Mouse (Mus musculus) forebrain, embryonic 12.5 days (tissue): ENCODE measurements around the gene Agk. TPM values are rescaled to one million over a fixed set of nuclear protein-coding genes. Genes with fewer than 3 reads are reported as not detected.

ENCODE experiments used
- ATAC-seq: fragments of 200-750 bp; cut with Nextera tagmentation; 2 replicates; pipeline ENCODE4 v1.8.0; 2017; ENCODE audit warnings: moderate TSS enrichment; ENCODE audit not compliant: low FRiP score
- H3K27ac ChIP-seq: fragments of 300-500 bp; sonication (generic); 2 replicates; pipeline ENCODE4 v1.5.1; 2016; ENCODE audit warnings: mild to moderate bottlenecking
- H3K27me3 ChIP-seq: fragments of 300-500 bp; sonication (generic); 2 replicates; pipeline ENCODE4 v1.6.1; 2016; ENCODE audit warnings: mild to moderate bottlenecking
- H3K36me3 ChIP-seq: fragments of 300-500 bp; sonication (generic); replicated peaks from 2 replicates; pipeline ENCODE4 v1.6.1; 2016; ENCODE audit warnings: mild to moderate bottlenecking
- H3K4me1 ChIP-seq: fragments of 300-500 bp; sonication (generic); 2 replicates; pipeline ENCODE4 v1.6.1; 2016
- H3K4me2 ChIP-seq: fragments of 300-500 bp; sonication (generic); 2 replicates; pipeline ENCODE4 v1.6.1; 2016; ENCODE audit warnings: mild to moderate bottlenecking, moderate library complexity
- H3K4me3 ChIP-seq: fragments of 300-500 bp; sonication (generic); replicated peaks from 2 replicates; pipeline ENCODE4 v1.5.1; 2016; ENCODE audit warnings: mild to moderate bottlenecking
- H3K9ac ChIP-seq: fragments of 300-500 bp; sonication (generic); 2 replicates; pipeline ENCODE4 v1.6.1; 2016; ENCODE audit warnings: mild to moderate bottlenecking
- H3K9me3 ChIP-seq: fragments of 300-500 bp; sonication (generic); 2 replicates; pipeline ENCODE4 v1.6.1; 2016
- WGBS: fragments of 180-500 bp; shearing (Covaris S2); methylation state at CpG from one replicate; pipeline ENCODE4 v1.1.7; 2016; 5-methylcytosine and 5-hydroxymethylcytosine counted together
- polyA plus RNA-seq: library from polyadenylated mRNA; unstranded; fragments of >200 nt; fragmentation: Nextera tagmentation; extraction: Ambion mirVana; gene quantifications from 2 replicates; pipeline ENCODE4 v1.2.1, GENCODE M21; 2016

Gene Agk
- polyA plus RNA-seq, 1 experiment from 2014 or later = 44.1 TPM

DNA sequence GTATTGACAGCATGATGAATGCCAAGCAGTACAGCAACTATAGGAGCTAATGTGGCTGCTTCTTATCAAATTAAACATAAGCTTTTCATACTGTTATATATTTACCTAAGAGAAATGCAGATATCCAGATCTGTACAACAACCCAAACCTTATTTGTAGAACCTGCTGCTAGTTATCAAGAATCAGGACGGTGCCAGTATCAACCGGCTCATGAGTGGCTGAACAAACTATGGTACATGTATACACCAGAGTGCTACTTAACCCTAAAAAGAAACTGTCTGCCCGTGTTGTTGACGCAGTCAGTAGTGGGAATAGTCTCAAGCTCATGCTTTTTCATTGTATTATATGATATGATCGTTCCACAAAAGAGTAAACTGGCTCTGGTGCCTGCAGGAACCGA is 46.1 kb downstream of the Agk start:
- no peaks in the 10 kb centered on the region for H3K9me3 ChIP-seq
- no peaks in the 10 kb centered on the region for H3K4me1 ChIP-seq
- no peak for ATAC-seq
- 94% methylated on average over 6 of the region's 6 CpGs for WGBS
- peaks cover 12% of the 10 kb centered on the region; the same call in 1 of the 2 replicates for H3K36me3 ChIP-seq
- no peaks in the 10 kb centered on the region for H3K27me3 ChIP-seq
- no peak overlapping the region for H3K9ac ChIP-seq
- no peak overlapping the region for H3K4me2 ChIP-seq
- no peak overlapping the region for H3K27ac ChIP-seq
- no peak overlapping the region for H3K4me3 ChIP-seq

DNA sequence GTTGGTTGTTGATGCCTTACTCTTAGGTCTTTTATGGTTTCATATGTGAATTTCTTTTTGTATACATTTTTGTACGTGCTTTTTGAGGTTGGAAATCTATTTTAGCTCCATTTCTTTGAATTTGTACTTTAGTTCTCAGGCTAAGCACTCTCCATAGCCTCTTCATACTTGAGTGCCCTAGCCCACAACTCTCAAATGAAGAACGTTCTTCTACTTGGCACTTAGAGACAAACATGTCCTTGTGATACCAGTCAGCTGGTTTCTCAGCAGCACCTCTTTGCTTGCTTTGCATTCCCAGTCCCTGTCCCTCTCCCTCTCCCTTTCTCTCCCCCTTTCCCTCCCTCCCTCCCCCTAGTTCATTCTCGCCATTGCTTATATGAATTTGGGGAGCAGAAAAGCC is 55.2 kb downstream of the Agk start:
- 82% methylated on average over 3 of the region's 3 CpGs for WGBS
- no peaks in the 10 kb centered on the region for H3K27me3 ChIP-seq
- H3K4me1 ChIP-seq = no peaks in the 10 kb centered on the region
- peaks cover 18% of the 10 kb centered on the region for H3K36me3 ChIP-seq
- H3K27ac ChIP-seq = no peak overlapping the region
- H3K9me3 ChIP-seq = no peaks in the 10 kb centered on the region
- ATAC-seq = no peak
- no peak overlapping the region for H3K9ac ChIP-seq
- H3K4me3 ChIP-seq = no peak overlapping the region
- no peak overlapping the region for H3K4me2 ChIP-seq

DNA sequence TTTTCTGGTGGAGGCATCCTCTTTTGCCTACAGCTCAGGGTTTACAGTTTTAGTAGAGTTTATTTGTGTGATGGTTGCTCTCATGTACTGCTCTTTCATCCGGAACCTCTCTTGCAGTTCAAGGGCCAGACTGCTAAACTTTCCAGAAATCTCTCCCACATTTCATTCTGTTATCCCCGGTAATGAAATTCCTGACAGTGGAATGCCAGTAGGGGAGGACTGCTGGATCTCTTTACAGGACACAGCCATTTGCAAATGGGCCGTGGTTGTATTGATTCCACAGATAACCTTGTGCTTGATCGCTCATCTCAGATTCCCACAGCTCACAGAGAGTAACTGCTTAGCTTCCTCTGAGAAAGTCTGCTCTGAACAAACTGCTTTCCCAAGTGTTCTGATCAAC is 56.9 kb downstream of the Agk start:
- Histone ChIP-seq H3K4me3 (no peak overlapping the region), H3K4me2 (no peak overlapping the region), H3K9me3 (no peaks in the 10 kb centered on the region), H3K4me1 (no peaks in the 10 kb centered on the region), H3K27me3 (no peaks in the 10 kb centered on the region), H3K27ac (no peak overlapping the region), H3K36me3 (peaks cover 16% of the 10 kb centered on the region), H3K9ac (no peak overlapping the region)
- no peak for ATAC-seq
- 90% methylated on average over 4 of the region's 4 CpGs for WGBS

DNA sequence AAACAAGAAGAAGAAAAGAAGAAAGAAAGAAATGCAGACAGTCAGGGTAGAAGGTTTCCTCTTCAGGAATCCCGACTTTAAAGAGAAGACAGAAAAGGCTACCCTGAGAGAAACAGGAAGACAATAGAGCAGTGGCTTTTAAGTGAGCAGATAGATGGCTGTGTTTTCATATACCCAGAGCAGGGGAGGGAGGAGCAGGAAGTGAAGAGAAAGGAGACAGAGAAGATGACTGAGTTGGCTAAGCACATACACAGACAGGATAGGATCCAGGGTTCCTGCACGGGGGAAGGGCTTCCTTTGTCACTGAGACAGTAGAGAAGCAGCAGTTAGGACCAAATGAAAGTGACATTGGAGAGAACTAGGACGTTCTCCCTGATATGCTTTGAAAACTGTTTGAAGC is 60.7 kb downstream of the Agk start:
- H3K36me3 ChIP-seq = peaks cover 8% of the 10 kb centered on the region
- 63% methylated on average over 3 of the region's 3 CpGs for WGBS
- no peaks in the 10 kb centered on the region for H3K9me3 ChIP-seq
- H3K27ac ChIP-seq = no peak overlapping the region
- no peak for ATAC-seq
- no peak overlapping the region for H3K4me2 ChIP-seq
- H3K4me3 ChIP-seq = no peak overlapping the region
- no peaks in the 10 kb centered on the region for H3K4me1 ChIP-seq
- no peak overlapping the region for H3K9ac ChIP-seq
- no peaks in the 10 kb centered on the region for H3K27me3 ChIP-seq

DNA sequence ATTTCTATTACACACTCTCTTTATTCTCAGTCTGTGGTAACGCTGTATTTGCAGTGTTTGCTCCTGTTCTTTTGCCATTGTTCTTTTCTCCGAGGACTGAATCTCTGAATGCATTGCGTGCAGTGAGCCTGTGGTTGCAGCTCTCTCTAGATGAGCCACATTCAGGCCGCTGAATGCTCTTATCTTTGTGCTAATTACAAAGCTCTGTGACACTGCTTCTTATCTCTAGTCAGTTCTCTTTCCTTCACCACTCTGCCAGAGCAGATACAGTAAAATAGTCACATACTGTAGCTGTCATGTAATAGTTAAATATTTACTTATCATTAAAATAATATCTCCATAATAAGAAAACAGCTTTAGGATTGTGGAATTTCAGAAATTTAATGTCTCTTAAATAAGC is 63.7 kb downstream of the Agk start:
- Histone ChIP-seq H3K27ac (no peak overlapping the region), H3K27me3 (no peaks in the 10 kb centered on the region), H3K36me3 (no peaks in the 10 kb centered on the region), H3K9me3 (no peaks in the 10 kb centered on the region), H3K9ac (no peak overlapping the region), H3K4me3 (no peak overlapping the region), H3K4me2 (no peak overlapping the region), H3K4me1 (peaks cover 6% of the 10 kb centered on the region; the same call in 1 of the 2 replicates)
- 79% methylated on average over 4 of the region's 4 CpGs for WGBS
- ATAC-seq = no peak

DNA sequence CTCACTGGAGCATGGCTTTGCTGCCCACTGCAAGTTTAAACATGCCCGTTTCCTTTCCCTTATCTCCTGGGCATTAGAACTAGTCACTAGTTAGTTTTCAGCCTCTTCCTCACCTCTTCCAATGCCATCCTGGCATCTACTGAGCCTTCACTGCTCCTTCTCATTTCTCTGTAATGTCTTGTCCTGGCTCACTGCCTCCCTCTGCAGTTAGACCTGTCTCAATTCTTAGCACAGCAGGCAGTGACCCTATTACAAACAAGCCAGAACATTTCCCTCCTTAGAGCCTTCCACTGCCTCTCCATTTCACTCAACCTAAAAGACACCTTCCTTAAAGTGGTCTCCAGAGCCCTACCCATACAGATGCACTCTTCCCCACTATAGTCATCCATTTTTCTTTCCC is 66.0 kb downstream of the Agk start:
- WGBS = 85% methylated on average over 1 of the region's 1 CpGs
- H3K9ac ChIP-seq = no peak overlapping the region

DNA sequence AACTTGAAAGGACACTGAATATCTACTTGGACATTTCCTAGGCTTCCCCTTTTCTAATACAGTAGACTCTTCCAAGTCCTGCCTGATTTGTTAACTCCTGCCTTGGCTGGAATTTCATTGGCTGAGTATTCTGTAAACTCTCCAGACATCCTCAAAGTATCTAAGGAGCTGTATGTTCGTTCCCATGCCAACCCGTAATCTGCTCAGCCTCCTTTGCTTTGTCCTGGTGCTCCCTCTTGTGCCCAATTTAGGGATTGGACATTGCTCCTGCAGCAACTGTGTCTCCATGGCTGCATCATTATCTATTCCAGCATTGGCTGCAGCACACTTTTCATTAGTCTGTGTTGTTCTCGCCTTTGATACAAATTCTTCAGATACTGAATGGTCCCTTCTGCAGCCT is 68.2 kb downstream of the Agk start:
- no peaks in the 10 kb centered on the region for H3K9me3 ChIP-seq
- H3K9ac ChIP-seq = no peak overlapping the region
- peaks cover 6% of the 10 kb centered on the region; the same call in 1 of the 2 replicates for H3K4me1 ChIP-seq
- peak; percentile 95 for ATAC-seq
- WGBS = 7% methylated on average over 3 of the region's 3 CpGs
- H3K4me2 ChIP-seq = no peak overlapping the region
- H3K36me3 ChIP-seq = peaks cover 17% of the 10 kb centered on the region
- no peak overlapping the region for H3K27ac ChIP-seq
- no peak overlapping the region for H3K4me3 ChIP-seq
- no peaks in the 10 kb centered on the region for H3K27me3 ChIP-seq

More for the DNA sequence above, 66.0 kb downstream of the Agk start:
- Histone ChIP-seq H3K36me3 (peaks cover 6% of the 10 kb centered on the region; the same call in 1 of the 2 replicates), H3K27ac (no peak overlapping the region), H3K9me3 (no peaks in the 10 kb centered on the region), H3K4me3 (no peak overlapping the region), H3K4me1 (peaks cover 6% of the 10 kb centered on the region; the same call in 1 of the 2 replicates), H3K27me3 (no peaks in the 10 kb centered on the region), H3K4me2 (no peak overlapping the region)
- ATAC-seq = no peak

DNA sequence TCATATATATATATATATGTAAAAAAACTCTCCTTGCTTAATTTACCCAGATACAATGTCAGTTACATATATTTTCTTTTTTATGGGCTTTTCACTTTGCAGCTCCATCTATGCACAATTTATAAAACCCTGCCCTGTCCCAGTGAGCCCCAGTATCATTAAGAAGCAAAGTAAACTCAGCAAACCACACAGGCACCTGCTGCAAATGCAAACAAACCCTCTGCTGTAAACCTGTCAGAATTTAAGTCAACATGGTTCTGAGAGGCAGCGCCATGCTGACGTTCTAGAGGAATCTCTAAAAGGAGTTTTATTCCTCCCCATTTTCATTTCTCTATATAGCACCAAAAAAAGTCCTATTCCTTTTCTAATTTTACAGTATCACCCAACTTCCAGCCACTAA is 77.1 kb downstream of the Agk start:
- Histone ChIP-seq H3K27me3 (no peaks in the 10 kb centered on the region), H3K4me1 (no peaks in the 10 kb centered on the region), H3K4me3 (no peak overlapping the region), H3K4me2 (no peak overlapping the region), H3K9ac (no peak overlapping the region), H3K36me3 (peaks cover 77% of the 10 kb centered on the region), H3K9me3 (no peaks in the 10 kb centered on the region), H3K27ac (no peak overlapping the region)
- ATAC-seq = no peak
- WGBS = 95% methylated on average over 2 of the region's 2 CpGs

DNA sequence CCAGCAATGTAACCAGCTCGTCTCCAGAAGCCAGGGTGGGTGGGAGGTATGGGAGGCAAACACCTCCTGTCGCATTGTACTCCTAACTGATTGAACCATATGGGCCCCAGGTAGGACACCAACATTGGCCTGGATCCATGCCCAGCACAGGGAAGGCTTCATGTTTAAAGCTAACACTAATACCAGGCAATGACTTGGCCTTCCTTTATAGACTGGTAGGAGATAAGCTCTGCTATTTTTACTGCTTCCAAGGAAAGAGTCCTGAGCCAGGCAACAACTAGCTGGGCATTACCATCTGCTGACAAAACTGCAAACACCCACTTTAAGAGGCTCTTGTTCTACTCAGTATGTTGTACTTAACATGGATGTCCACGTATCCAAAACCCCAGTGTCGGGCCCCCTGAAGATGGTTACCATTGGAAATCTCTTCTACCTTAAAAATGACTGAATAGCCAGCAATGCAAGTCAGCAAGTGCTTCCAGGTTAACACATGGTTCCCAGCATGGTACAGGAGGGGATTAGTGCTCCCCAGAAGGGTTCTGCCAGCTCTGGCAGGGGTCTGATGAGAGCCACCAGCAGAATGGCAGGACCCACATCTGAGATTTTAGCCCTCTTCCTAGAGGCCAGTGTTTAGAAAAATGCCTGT is 78.8 kb downstream of the Agk start:
- no peak overlapping the region for H3K4me3 ChIP-seq
- no peaks in the 10 kb centered on the region for H3K9me3 ChIP-seq
- 89% methylated on average over 4 of the region's 4 CpGs for WGBS
- no peak overlapping the region for H3K4me2 ChIP-seq
- no peaks in the 10 kb centered on the region for H3K27me3 ChIP-seq
- no peak overlapping the region for H3K27ac ChIP-seq
- H3K9ac ChIP-seq = no peak overlapping the region
- no peaks in the 10 kb centered on the region for H3K4me1 ChIP-seq
- no peak for ATAC-seq
- peaks cover 79% of the 10 kb centered on the region for H3K36me3 ChIP-seq

DNA sequence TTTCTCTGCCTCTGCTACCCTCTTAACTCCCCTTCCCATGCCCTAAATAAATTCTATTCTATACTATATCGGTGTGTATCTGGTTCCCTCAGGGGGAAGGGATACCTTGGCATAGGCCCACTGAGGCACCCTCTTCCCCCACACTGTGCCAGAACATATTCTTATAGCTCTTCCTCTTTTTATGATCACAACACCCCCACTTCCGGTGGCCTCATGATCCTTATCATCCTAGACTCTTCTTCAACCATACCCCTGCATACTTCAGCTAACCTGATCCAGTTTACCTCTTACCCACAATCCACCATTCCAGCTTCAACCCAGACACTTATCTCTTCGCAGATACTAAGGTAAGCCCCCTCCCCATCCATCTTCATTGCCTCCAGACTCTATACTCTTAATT is 86.1 kb downstream of the Agk start:
- H3K36me3 ChIP-seq = peaks cover 45% of the 10 kb centered on the region
- no peaks in the 10 kb centered on the region for H3K4me1 ChIP-seq
- H3K9ac ChIP-seq = no peak overlapping the region
- no peaks in the 10 kb centered on the region for H3K9me3 ChIP-seq
- ATAC-seq = no peak
- H3K4me2 ChIP-seq = no peak overlapping the region
- H3K27ac ChIP-seq = no peak overlapping the region
- H3K4me3 ChIP-seq = no peak overlapping the region
- whole genome bisulfite sequencing = 94% methylated on average over 3 of the region's 3 CpGs
- H3K27me3 ChIP-seq = no peaks in the 10 kb centered on the region

DNA sequence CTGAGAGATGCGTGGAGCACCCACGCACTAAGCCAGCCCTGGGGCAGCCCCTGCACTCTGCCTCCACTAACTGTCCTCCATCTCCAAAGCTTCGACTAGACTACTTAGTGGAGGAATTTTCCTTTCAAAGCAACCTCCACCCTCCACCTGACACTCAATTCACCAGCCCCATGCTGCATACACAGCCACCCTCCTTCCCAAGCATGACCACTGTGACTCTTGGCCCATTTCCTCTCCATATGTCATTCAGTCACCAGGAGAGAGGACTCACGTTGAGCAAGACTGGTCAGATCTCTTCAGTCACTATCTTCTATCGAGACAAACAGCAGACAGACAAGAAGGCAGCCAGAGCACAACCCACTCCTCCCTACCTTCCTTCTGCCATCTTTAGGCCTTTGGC is 88.1 kb downstream of the Agk start:
- Histone ChIP-seq H3K27ac (no peak overlapping the region), H3K9ac (no peak overlapping the region), H3K4me1 (no peaks in the 10 kb centered on the region), H3K27me3 (no peaks in the 10 kb centered on the region), H3K4me2 (no peak overlapping the region), H3K36me3 (peaks cover 33% of the 10 kb centered on the region), H3K9me3 (no peaks in the 10 kb centered on the region), H3K4me3 (no peak overlapping the region)
- 91% methylated on average over 5 of the region's 5 CpGs for WGBS
- no peak for ATAC-seq

DNA sequence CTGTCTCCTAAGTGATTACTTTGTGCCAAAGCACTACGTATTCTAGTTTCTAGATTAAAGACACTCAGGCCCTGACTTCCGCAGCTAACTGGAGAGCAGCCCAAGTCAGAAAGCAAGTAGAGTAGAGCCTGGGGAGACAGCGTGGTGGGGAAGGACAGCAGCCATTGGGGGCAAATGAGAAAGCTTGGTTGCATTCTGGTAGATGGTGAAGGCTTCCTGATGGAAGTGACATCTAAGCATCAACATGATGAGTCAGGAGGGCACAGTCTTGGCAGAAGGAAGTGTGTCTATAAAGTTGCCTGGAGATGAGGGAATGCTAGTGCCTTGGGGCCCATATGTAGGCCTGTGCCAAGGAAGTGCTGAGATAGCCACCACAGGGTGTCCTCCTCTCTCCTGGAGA is 88.6 kb downstream of the Agk start:
- Histone ChIP-seq H3K4me2 (no peak overlapping the region), H3K4me1 (no peaks in the 10 kb centered on the region), H3K27me3 (no peaks in the 10 kb centered on the region), H3K9ac (no peak overlapping the region), H3K9me3 (no peaks in the 10 kb centered on the region), H3K27ac (no peak overlapping the region), H3K4me3 (no peak overlapping the region), H3K36me3 (peaks cover 28% of the 10 kb centered on the region)
- 96% methylated on average over 3 of the region's 3 CpGs for WGBS
- ATAC-seq = no peak

DNA sequence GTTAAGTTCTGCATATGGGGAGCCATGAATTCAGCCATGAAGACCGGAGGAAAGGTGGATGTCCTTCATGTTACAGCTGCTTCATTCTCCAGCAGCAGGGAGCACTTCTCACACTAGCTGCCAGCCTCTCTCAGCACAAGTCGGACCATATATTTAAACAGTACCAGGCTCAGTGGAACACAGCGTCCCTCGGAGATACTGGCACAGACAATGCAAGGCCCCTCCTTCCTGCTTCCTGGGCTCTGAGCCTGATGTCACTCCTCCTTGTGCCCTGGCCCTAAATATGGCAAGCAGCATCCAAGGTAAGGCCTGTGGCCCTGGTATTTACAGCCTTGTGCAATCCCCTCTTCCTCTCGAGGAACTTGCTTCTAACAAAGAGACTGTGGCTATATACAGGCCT is 90.8 kb downstream of the Agk start:
- H3K4me2 ChIP-seq = no peak overlapping the region
- no peaks in the 10 kb centered on the region for H3K9me3 ChIP-seq
- H3K9ac ChIP-seq = no peak overlapping the region
- peaks cover 28% of the 10 kb centered on the region; the same call in 1 of the 2 replicates for H3K36me3 ChIP-seq
- H3K27me3 ChIP-seq = no peaks in the 10 kb centered on the region
- no peaks in the 10 kb centered on the region for H3K4me1 ChIP-seq
- ATAC-seq = no peak
- no peak overlapping the region for H3K4me3 ChIP-seq
- H3K27ac ChIP-seq = no peak overlapping the region
- 84% methylated on average over 5 of the region's 5 CpGs for WGBS
